Mouse (Mus musculus): ENCODE results near the gene Gm49396. TPM values are rescaled to one million over a fixed set of nuclear protein-coding genes. Genes with fewer than 3 reads are reported as not detected.
A peak's percentile ranks its signal among the peaks of the same experiment; 100 is the strongest.

Gene Gm49396
- polyA plus RNA-seq, 1 experiment from 2014 or later: 4.5 TPM

- DNase-seq (ENCODE audit: low spot score) (peak; percentile 88), ATAC-seq (peak; percentile 72)
- WGBS: 51% methylated on average over 7 of the region's 7 CpGs
- Histone ChIP-seq H3K9me3 (ENCODE audit: low read length) (no peaks in the 10 kb centered on the region), H3K4me3 (ENCODE audit: low read depth, low read length) (no peak overlapping the region), H3K36me3 (ENCODE audit: insufficient read depth, low read length) (no peaks in the 10 kb centered on the region), H3K27ac (ENCODE audit: low read length) (peak overlapping the region; percentile 91), H3K9ac (replicated peaks; ENCODE audit: low read depth) (no peak overlapping the region), H3K4me1 (ENCODE audit: insufficient read depth, low read depth, low read length) (peaks cover 2% of the 10 kb centered on the region; the same call in 1 of the 2 replicates), H3K4me2 (replicated peaks; ENCODE audit: low read depth, low read length) (no peak overlapping the region), H3K27me3 (replicated peaks; ENCODE audit: insufficient read depth, low read length) (no peaks in the 10 kb centered on the region)
- TF ChIP-seq EP300 (IDR thresholded peaks at IDR 0.05) (peak; percentile 72), CTCF (IDR thresholded peaks at IDR 0.05) (no peak)
Observed at GRCm38 (mm10) chr7:30600651-30601050, 37.5 kb downstream of the Gm49396 start.

- WGBS: 27% methylated on average over 3 of the region's 3 CpGs
- no peak overlapping the region for H3K9ac ChIP-seq (replicated peaks; ENCODE audit: low read depth)
- ATAC-seq (peak; percentile 76), DNase-seq (ENCODE audit: low spot score) (peak; percentile 96)
- H3K36me3 ChIP-seq (ENCODE audit: insufficient read depth, low read length): no peaks in the 10 kb centered on the region
- H3K4me2 ChIP-seq (replicated peaks; ENCODE audit: low read depth, low read length): no peak overlapping the region
- no peak overlapping the region for H3K4me3 ChIP-seq (ENCODE audit: low read depth, low read length)
- TF ChIP-seq EP300 (IDR thresholded peaks at IDR 0.05) (peak; percentile 99), CTCF (IDR thresholded peaks at IDR 0.05) (no peak)
- no peaks in the 10 kb centered on the region for H3K9me3 ChIP-seq (ENCODE audit: low read length)
- no peaks in the 10 kb centered on the region for H3K27me3 ChIP-seq (replicated peaks; ENCODE audit: insufficient read depth, low read length)
- peak overlapping the region; percentile 91 for H3K27ac ChIP-seq (ENCODE audit: low read length)
- H3K4me1 ChIP-seq (ENCODE audit: insufficient read depth, low read depth, low read length): no peaks in the 10 kb centered on the region; the same call in 1 of the 2 replicates
Observed at GRCm38 (mm10) chr7:30602583-30602982, 39.4 kb downstream of the Gm49396 start.

GRCm38 (mm10) chr7:30604424-30604823 lies 41.3 kb downstream of the Gm49396 start:
- H3K9ac ChIP-seq (replicated peaks; ENCODE audit: low read depth): no peak overlapping the region
- H3K36me3 ChIP-seq (ENCODE audit: insufficient read depth, low read length): no peaks in the 10 kb centered on the region
- 40% methylated on average over 8 of the region's 8 CpGs for WGBS
- no peak overlapping the region for H3K4me2 ChIP-seq (replicated peaks; ENCODE audit: low read depth, low read length)
- no peaks in the 10 kb centered on the region for H3K27me3 ChIP-seq (replicated peaks; ENCODE audit: insufficient read depth, low read length)
- H3K27ac ChIP-seq (ENCODE audit: low read length): no peak overlapping the region
- no peak for ATAC-seq
- no peak overlapping the region for H3K4me3 ChIP-seq (ENCODE audit: low read depth, low read length)
- H3K9me3 ChIP-seq (ENCODE audit: low read length): no peaks in the 10 kb centered on the region
- DNase-seq (ENCODE audit: low spot score): no peak
- TF ChIP-seq EP300 (IDR thresholded peaks at IDR 0.05): no peak
- no peak for TF ChIP-seq CTCF (IDR thresholded peaks at IDR 0.05)
- H3K4me1 ChIP-seq (ENCODE audit: insufficient read depth, low read depth, low read length): no peaks in the 10 kb centered on the region

GRCm38 (mm10) chr7:30604944-30605343 lies 41.8 kb downstream of the Gm49396 start:
- no peak overlapping the region for H3K27ac ChIP-seq (ENCODE audit: low read length)
- 83% methylated on average over 8 of the region's 8 CpGs for WGBS
- no peaks in the 10 kb centered on the region for H3K27me3 ChIP-seq (replicated peaks; ENCODE audit: insufficient read depth, low read length)
- DNase-seq (ENCODE audit: low spot score) (no peak), ATAC-seq (no peak)
- no peak overlapping the region for H3K4me2 ChIP-seq (replicated peaks; ENCODE audit: low read depth, low read length)
- no peaks in the 10 kb centered on the region for H3K4me1 ChIP-seq (ENCODE audit: insufficient read depth, low read depth, low read length)
- no peak overlapping the region for H3K9ac ChIP-seq (replicated peaks; ENCODE audit: low read depth)
- H3K36me3 ChIP-seq (ENCODE audit: insufficient read depth, low read length): no peaks in the 10 kb centered on the region
- H3K9me3 ChIP-seq (ENCODE audit: low read length): no peaks in the 10 kb centered on the region
- TF ChIP-seq CTCF (IDR thresholded peaks at IDR 0.05): no peak
- no peak for TF ChIP-seq EP300 (IDR thresholded peaks at IDR 0.05)
- H3K4me3 ChIP-seq (ENCODE audit: low read depth, low read length): no peak overlapping the region

GRCm38 (mm10) chr7:30607706-30608309 lies 44.7 kb downstream of the Gm49396 start:
- WGBS: 17% methylated on average over 8 of the region's 8 CpGs
- no peaks in the 10 kb centered on the region for H3K4me1 ChIP-seq (ENCODE audit: insufficient read depth, low read depth, low read length)
- DNase-seq (ENCODE audit: low spot score): peak; percentile 76
- H3K27me3 ChIP-seq (replicated peaks; ENCODE audit: insufficient read depth, low read length): no peaks in the 10 kb centered on the region
- no peak overlapping the region for H3K27ac ChIP-seq (ENCODE audit: low read length)
- no peak overlapping the region for H3K4me3 ChIP-seq (ENCODE audit: low read depth, low read length)
- no peak overlapping the region for H3K9ac ChIP-seq (replicated peaks; ENCODE audit: low read depth)
- TF ChIP-seq CTCF (IDR thresholded peaks at IDR 0.05): peak; percentile 85
- 0 out of 2 replicates have a peak, but pooled peaks have one; percentile 39 for TF ChIP-seq EP300 (IDR thresholded peaks at IDR 0.05)
- peak; percentile 80 for ATAC-seq
- H3K4me2 ChIP-seq (replicated peaks; ENCODE audit: low read depth, low read length): no peak overlapping the region
- H3K36me3 ChIP-seq (ENCODE audit: insufficient read depth, low read length): no peaks in the 10 kb centered on the region
- no peaks in the 10 kb centered on the region for H3K9me3 ChIP-seq (ENCODE audit: low read length)

- DNase-seq (ENCODE audit: low spot score) (no peak), ATAC-seq (no peak)
- TF ChIP-seq CTCF (IDR thresholded peaks at IDR 0.05): no peak
- TF ChIP-seq EP300 (IDR thresholded peaks at IDR 0.05): no peak
- no peak overlapping the region for H3K4me3 ChIP-seq (ENCODE audit: low read depth, low read length)
- no peaks in the 10 kb centered on the region for H3K36me3 ChIP-seq (ENCODE audit: insufficient read depth, low read length)
- H3K27me3 ChIP-seq (replicated peaks; ENCODE audit: insufficient read depth, low read length): no peaks in the 10 kb centered on the region
- H3K27ac ChIP-seq (ENCODE audit: low read length): no peak overlapping the region
- H3K9ac ChIP-seq (replicated peaks; ENCODE audit: low read depth): no peak overlapping the region
- no peak overlapping the region for H3K4me2 ChIP-seq (replicated peaks; ENCODE audit: low read depth, low read length)
- 52% methylated on average over 16 of the region's 16 CpGs for WGBS
- H3K4me1 ChIP-seq (ENCODE audit: insufficient read depth, low read depth, low read length): no peaks in the 10 kb centered on the region
- H3K9me3 ChIP-seq (ENCODE audit: low read length): no peaks in the 10 kb centered on the region
Observed at GRCm38 (mm10) chr7:30608476-30608875, 45.3 kb downstream of the Gm49396 start.
